Mouse (Mus musculus) midbrain, embryonic 13.5 days (tissue): ENCODE results near the gene Wdr31. TPM values are rescaled to one million over a fixed set of nuclear protein-coding genes. Genes with fewer than 3 reads are reported as not detected.

ENCODE experiments used
- ATAC-seq: fragments of 200-750 bp; cut with Nextera tagmentation; 2 replicates; pipeline ENCODE4 v1.8.0; 2017; ENCODE audit warnings: mild to moderate bottlenecking, moderate TSS enrichment, moderate library complexity
- H3K27ac ChIP-seq: fragments of 300-500 bp; sonication (generic); 2 replicates; pipeline ENCODE4 v1.5.1; 2015; ENCODE audit warnings: inconsistent platforms, mild to moderate bottlenecking, moderate library complexity
- H3K27me3 ChIP-seq: fragments of 300-500 bp; sonication (generic); 2 replicates; pipeline ENCODE4 v1.6.1; 2015; ENCODE audit warnings: mild to moderate bottlenecking, inconsistent platforms
- H3K36me3 ChIP-seq: fragments of 300-500 bp; sonication (generic); 2 replicates; pipeline ENCODE4 v1.6.1; 2015; ENCODE audit warnings: mild to moderate bottlenecking, inconsistent platforms
- H3K4me1 ChIP-seq: fragments of 300-500 bp; sonication (generic); replicated peaks from 2 replicates; pipeline ENCODE4 v1.6.1; 2015; ENCODE audit warnings: inconsistent platforms
- H3K4me2 ChIP-seq: fragments of 300-500 bp; sonication (generic); replicated peaks from 2 replicates; pipeline ENCODE4 v1.6.1; 2015; ENCODE audit warnings: moderate library complexity, mild to moderate bottlenecking, inconsistent platforms
- H3K4me3 ChIP-seq: fragments of 300-500 bp; sonication (generic); replicated peaks from 2 replicates; pipeline ENCODE4 v1.5.1; 2015; ENCODE audit warnings: mild to moderate bottlenecking, inconsistent platforms
- H3K9ac ChIP-seq: fragments of 300-500 bp; sonication (generic); replicated peaks from 2 replicates; pipeline ENCODE4 v1.6.1; 2015; ENCODE audit warnings: mild to moderate bottlenecking, inconsistent platforms
- H3K9me3 ChIP-seq: fragments of 300-500 bp; sonication (generic); 2 replicates; pipeline ENCODE4 v1.6.1; 2016; ENCODE audit warnings: mild to moderate bottlenecking, inconsistent platforms
- WGBS: fragments of 180-500 bp; shearing (Covaris S2); methylation state at CpG from one replicate; pipeline ENCODE4 v1.1.7; 2015; 5-methylcytosine and 5-hydroxymethylcytosine counted together
- polyA plus RNA-seq: library from polyadenylated mRNA; unstranded; fragments of >200 nt; fragmentation: Nextera tagmentation; extraction: Ambion mirVana; gene quantifications from 2 replicates; pipeline ENCODE4 v1.2.1, GENCODE M21; 2015

The Wdr31 gene
- polyA plus RNA-seq, 1 experiment from 2014 or later = 10.8 TPM

GRCm38 (mm10) chr4:62475131-62475530, 4.4 kb upstream of the Wdr31 start:
- ATAC-seq = no peak
- H3K4me2 ChIP-seq = no peak overlapping the region
- peaks cover 10% of the 10 kb centered on the region for H3K4me1 ChIP-seq
- no peaks in the 10 kb centered on the region for H3K36me3 ChIP-seq
- WGBS = 90% methylated on average over 2 of the region's 2 CpGs
- no peak overlapping the region for H3K4me3 ChIP-seq
- H3K9ac ChIP-seq = no peak overlapping the region
- H3K27ac ChIP-seq = no peak overlapping the region
- H3K9me3 ChIP-seq = no peaks in the 10 kb centered on the region
- H3K27me3 ChIP-seq = peaks cover 22% of the 10 kb centered on the region

- ATAC-seq = no peak
- H3K4me1 ChIP-seq = peaks cover 6% of the 10 kb centered on the region; the same call in 1 of the 2 replicates
- H3K4me2 ChIP-seq = no peak overlapping the region
- H3K27ac ChIP-seq = no peak overlapping the region
- no peak overlapping the region for H3K9ac ChIP-seq
- no peak overlapping the region for H3K4me3 ChIP-seq
- no peaks in the 10 kb centered on the region for H3K9me3 ChIP-seq
- 97% methylated on average over 2 of the region's 2 CpGs for WGBS
- 0 out of 2 replicates have a peak, but pooled peaks cover 2% of the 10 kb centered on the region for H3K27me3 ChIP-seq
- peaks cover 3% of the 10 kb centered on the region; the same call in 1 of the 2 replicates for H3K36me3 ChIP-seq
These were observed 1.4 kb upstream of the Wdr31 start for GRCm38 (mm10) chr4:62472071-62472470.

- H3K36me3 ChIP-seq = peaks cover 5% of the 10 kb centered on the region
- no peak overlapping the region for H3K4me2 ChIP-seq
- no peaks in the 10 kb centered on the region for H3K9me3 ChIP-seq
- H3K4me1 ChIP-seq = peaks cover 6% of the 10 kb centered on the region; the same call in 1 of the 2 replicates
- ATAC-seq = no peak
- no peak overlapping the region for H3K9ac ChIP-seq
- no peak overlapping the region for H3K27ac ChIP-seq
- no peaks in the 10 kb centered on the region for H3K27me3 ChIP-seq
- WGBS = 82% methylated on average over 1 of the region's 1 CpGs
- H3K4me3 ChIP-seq = no peak overlapping the region
These were observed 2.5 kb downstream of the Wdr31 start for GRCm38 (mm10) chr4:62468158-62468557.

GRCm38 (mm10) chr4:62463124-62463523, 7.6 kb downstream of the Wdr31 start:
- H3K4me3 ChIP-seq = no peak overlapping the region
- H3K9me3 ChIP-seq = no peaks in the 10 kb centered on the region
- ATAC-seq = no peak
- H3K27me3 ChIP-seq = no peaks in the 10 kb centered on the region
- no peak overlapping the region for H3K4me2 ChIP-seq
- no peak overlapping the region for H3K27ac ChIP-seq
- 86% methylated on average over 2 of the region's 2 CpGs for WGBS
- H3K36me3 ChIP-seq = peaks cover 29% of the 10 kb centered on the region
- H3K4me1 ChIP-seq = no peaks in the 10 kb centered on the region
- no peak overlapping the region for H3K9ac ChIP-seq

- H3K4me3 ChIP-seq = no peak overlapping the region
- H3K9me3 ChIP-seq = no peaks in the 10 kb centered on the region
- H3K4me2 ChIP-seq = no peak overlapping the region
- peaks cover 35% of the 10 kb centered on the region for H3K36me3 ChIP-seq
- H3K9ac ChIP-seq = no peak overlapping the region
- no peak for ATAC-seq
- no peaks in the 10 kb centered on the region for H3K27me3 ChIP-seq
- H3K27ac ChIP-seq = no peak overlapping the region
- 95% methylated on average over 8 of the region's 8 CpGs for WGBS
- no peaks in the 10 kb centered on the region for H3K4me1 ChIP-seq
These were observed 10.3 kb downstream of the Wdr31 start for GRCm38 (mm10) chr4:62460348-62460747.

- H3K9ac ChIP-seq = no peak overlapping the region
- 90% methylated on average over 3 of the region's 3 CpGs for WGBS
- H3K4me3 ChIP-seq = no peak overlapping the region
- no peaks in the 10 kb centered on the region for H3K9me3 ChIP-seq
- H3K27me3 ChIP-seq = no peaks in the 10 kb centered on the region
- no peaks in the 10 kb centered on the region for H3K4me1 ChIP-seq
- ATAC-seq = no peak
- no peak overlapping the region for H3K4me2 ChIP-seq
- peaks cover 35% of the 10 kb centered on the region for H3K36me3 ChIP-seq
- no peak overlapping the region for H3K27ac ChIP-seq
These were observed 11.6 kb downstream of the Wdr31 start for GRCm38 (mm10) chr4:62459081-62459480.

- no peaks in the 10 kb centered on the region for H3K4me1 ChIP-seq
- no peaks in the 10 kb centered on the region for H3K9me3 ChIP-seq
- 67% methylated on average over 5 of the region's 5 CpGs for WGBS
- H3K4me3 ChIP-seq = no peak overlapping the region
- H3K27ac ChIP-seq = no peak overlapping the region
- H3K9ac ChIP-seq = no peak overlapping the region
- ATAC-seq = no peak
- peaks cover 11% of the 10 kb centered on the region for H3K36me3 ChIP-seq
- no peaks in the 10 kb centered on the region for H3K27me3 ChIP-seq
- H3K4me2 ChIP-seq = no peak overlapping the region
These were observed 15.7 kb downstream of the Wdr31 start for GRCm38 (mm10) chr4:62454995-62455394.

GRCm38 (mm10) chr4:62440986-62441385, 29.7 kb downstream of the Wdr31 start:
- Histone ChIP-seq H3K36me3 (no peaks in the 10 kb centered on the region), H3K27ac (no peak overlapping the region), H3K9me3 (no peaks in the 10 kb centered on the region), H3K4me2 (no peak overlapping the region), H3K4me3 (no peak overlapping the region), H3K9ac (no peak overlapping the region), H3K27me3 (no peaks in the 10 kb centered on the region), H3K4me1 (no peaks in the 10 kb centered on the region)
- ATAC-seq = no peak
- WGBS = 83% methylated on average over 4 of the region's 4 CpGs

GRCm38 (mm10) chr4:62440544-62440943, 30.2 kb downstream of the Wdr31 start:
- Histone ChIP-seq H3K4me2 (no peak overlapping the region), H3K27me3 (no peaks in the 10 kb centered on the region), H3K9me3 (no peaks in the 10 kb centered on the region), H3K4me1 (no peaks in the 10 kb centered on the region), H3K27ac (no peak overlapping the region), H3K4me3 (no peak overlapping the region), H3K9ac (no peak overlapping the region), H3K36me3 (no peaks in the 10 kb centered on the region)
- no peak for ATAC-seq
- WGBS = 72% methylated on average over 4 of the region's 4 CpGs

GRCm38 (mm10) chr4:62439793-62440192, 30.9 kb downstream of the Wdr31 start:
- ATAC-seq = no peak
- Histone ChIP-seq H3K27me3 (no peaks in the 10 kb centered on the region), H3K36me3 (no peaks in the 10 kb centered on the region), H3K9me3 (no peaks in the 10 kb centered on the region), H3K4me2 (no peak overlapping the region), H3K4me1 (no peaks in the 10 kb centered on the region), H3K4me3 (no peak overlapping the region), H3K27ac (no peak overlapping the region), H3K9ac (no peak overlapping the region)
- 74% methylated on average over 4 of the region's 4 CpGs for WGBS

- Histone ChIP-seq H3K9ac (no peak overlapping the region), H3K9me3 (no peaks in the 10 kb centered on the region), H3K4me2 (no peak overlapping the region), H3K4me1 (no peaks in the 10 kb centered on the region), H3K27ac (no peak overlapping the region), H3K4me3 (no peak overlapping the region), H3K27me3 (no peaks in the 10 kb centered on the region), H3K36me3 (no peaks in the 10 kb centered on the region)
- no peak for ATAC-seq
- 88% methylated on average over 7 of the region's 7 CpGs for WGBS
These were observed 32.8 kb downstream of the Wdr31 start for GRCm38 (mm10) chr4:62437871-62438270.

GRCm38 (mm10) chr4:62437256-62437778, 33.4 kb downstream of the Wdr31 start:
- Histone ChIP-seq H3K4me2 (no peak overlapping the region), H3K9me3 (no peaks in the 10 kb centered on the region), H3K4me3 (no peak overlapping the region), H3K4me1 (no peaks in the 10 kb centered on the region), H3K27ac (no peak overlapping the region), H3K36me3 (no peaks in the 10 kb centered on the region), H3K9ac (no peak overlapping the region), H3K27me3 (no peaks in the 10 kb centered on the region)
- ATAC-seq = no peak
- WGBS = 88% methylated on average over 3 of the region's 3 CpGs

- Histone ChIP-seq H3K4me2 (no peak within 1 kb of the TSS), H3K4me3 (no peak within 1 kb of the TSS), H3K27me3 (no peaks in the 10 kb centered on the region), H3K4me1 (no peaks in the 10 kb centered on the region), H3K27ac (no peak within 1 kb of the TSS), H3K9ac (no peak within 1 kb of the TSS), H3K9me3 (no peaks in the 10 kb centered on the region), H3K36me3 (no peaks in the 10 kb centered on the region)
- no peak for ATAC-seq
- 81% methylated on average over 6 of the region's 6 CpGs for WGBS
These were observed 35.6 kb downstream of the Wdr31 start, which contains the start of gene Rnf183 for GRCm38 (mm10) chr4:62435081-62435480. TSS of gene Rnf183 (minus strand) at chr4:62435252.
